ENCODE assay signal across 28 mouse cellular contexts in genomic region chr12:68554943-68555627, GRCm38 (mm10).
A peak's percentile ranks its signal among the peaks of the same experiment; 100 is the strongest.
DNase-seq lines count a peak whose midpoint lies in the region; ATAC-seq and TF ChIP-seq lines count a peak whose summit lies in the region.
"Had no signal": no experiment of that assay in that cellular context is flagged by ENCODE, and none has a peak within 500 bp of the region (broad histone marks: within the 10 kb centered on the region; RNA-seq: fewer than 3 reads in every experiment).

No protein-coding gene starts in this region.

- no peak overlapping the region for H3K27ac ChIP-seq in forebrain, embryonic 11.5 days (ENCODE audit: low read depth, low read length)
- no peak overlapping the region for H3K27ac ChIP-seq in forebrain, embryonic 15.5 days (replicated peaks)
- H3K27ac ChIP-seq in limb, embryonic 12.5 days, result no peak overlapping the region
- no peak overlapping the region for H3K27ac ChIP-seq in limb, embryonic 10.5 days
- H3K27ac ChIP-seq in stomach, embryonic 14.5 days (ENCODE audit: low read length), result no peak overlapping the region
- no peak overlapping the region for H3K27ac ChIP-seq in stomach, postnatal 0 days (replicated peaks)
- H3K27ac ChIP-seq: heart, embryonic 13.5 days; limb, embryonic 13.5 days; neural tube, embryonic 15.5 days had no signal

- peak; percentile 58 for ATAC-seq in forebrain, embryonic 11.5 days (replicated peaks; ENCODE audit: low FRiP score)
- ATAC-seq in forebrain, embryonic 15.5 days (replicated peaks), result no peak
- ATAC-seq in limb, embryonic 12.5 days (ENCODE audit: insufficient number of reproducible peaks, insufficient read depth, low FRiP score, low TSS enrichment, low read depth), result 0 out of 2 replicates have a peak, but pooled peaks have one; percentile 37
- 0 out of 2 replicates have a peak, but pooled peaks have one; percentile 23 for ATAC-seq in stomach, embryonic 14.5 days (ENCODE audit: insufficient number of reproducible peaks, insufficient read depth, low FRiP score, low read depth)
- no peak for ATAC-seq in stomach, postnatal 0 days (ENCODE audit: low FRiP score, low TSS enrichment)
- ATAC-seq: forebrain, postnatal 0 days; intestine, embryonic 16.5 days; Patski had no signal

- no peak for TF ChIP-seq EP300 in stomach, postnatal 0 days (optimal IDR thresholded peaks at IDR 0.05)

- no peak for DNase-seq in forebrain, embryonic 11.5 days (ENCODE audit: low spot score)
- no peak for DNase-seq in limb, embryonic 10.5 days (ENCODE audit: low spot score)
- no peak for DNase-seq in stomach, postnatal 0 days (ENCODE audit: low spot score)
- DNase-seq in urinary bladder, adult 18-20 months (ENCODE audit: low spot score in 2 of 2), result no peak
- DNase-seq: adrenal gland, postnatal 14 days; cerebellum, adult 11 months; cerebellum, adult 9-10 months; cerebellum, postnatal 36 days; forebrain, postnatal 0 days; heart, postnatal 10 days; kidney, adult 8-10 months; kidney, postnatal 10 days; layer of hippocampus, adult 9-11 months; lung, postnatal 4 days; right cerebral cortex, postnatal 25 days; spleen, adult 18-20 months; thymus, adult 2 months; thymus, postnatal 36 days had no signal

- no peaks in the 10 kb centered on the region for H3K27me3 ChIP-seq in forebrain, embryonic 11.5 days (ENCODE audit: control insufficient read depth, insufficient read depth, low read length)
- no peaks in the 10 kb centered on the region for H3K27me3 ChIP-seq in forebrain, embryonic 15.5 days
- H3K27me3 ChIP-seq in limb, embryonic 12.5 days, result no peaks in the 10 kb centered on the region
- H3K27me3 ChIP-seq in limb, embryonic 10.5 days (ENCODE audit: low read depth, poor library complexity, severe bottlenecking), result no peaks in the 10 kb centered on the region
- no peaks in the 10 kb centered on the region for H3K27me3 ChIP-seq in stomach, embryonic 14.5 days (ENCODE audit: control insufficient read depth, insufficient read depth, low read length)
- no peaks in the 10 kb centered on the region for H3K27me3 ChIP-seq in stomach, postnatal 0 days (ENCODE audit: control insufficient read depth, insufficient read depth, low read length)
- H3K27me3 ChIP-seq: heart, embryonic 13.5 days; limb, embryonic 13.5 days; megakaryocyte, embryonic 14.5 days; neural tube, embryonic 15.5 days; Patski had no signal

- H3K9ac ChIP-seq in forebrain, embryonic 11.5 days (ENCODE audit: low read length), result no peak overlapping the region
- H3K9ac ChIP-seq in forebrain, embryonic 15.5 days (replicated peaks), result no peak overlapping the region
- H3K9ac ChIP-seq in limb, embryonic 12.5 days (replicated peaks), result no peak overlapping the region
- H3K9ac ChIP-seq in stomach, embryonic 14.5 days (replicated peaks; ENCODE audit: low read depth, low read length), result no peak overlapping the region
- H3K9ac ChIP-seq in stomach, postnatal 0 days (ENCODE audit: low read length), result no peak overlapping the region
- H3K9ac ChIP-seq: forebrain, postnatal 0 days; heart, embryonic 13.5 days; limb, embryonic 13.5 days; neural tube, embryonic 15.5 days had no signal

- no peak overlapping the region for H3K4me2 ChIP-seq in forebrain, embryonic 11.5 days (ENCODE audit: low read depth, low read length, severe bottlenecking)
- H3K4me2 ChIP-seq in forebrain, embryonic 15.5 days (replicated peaks), result no peak overlapping the region
- H3K4me2 ChIP-seq in limb, embryonic 12.5 days, result no peak overlapping the region
- no peak overlapping the region for H3K4me2 ChIP-seq in stomach, embryonic 14.5 days (replicated peaks; ENCODE audit: low read depth, low read length)
- no peak overlapping the region for H3K4me2 ChIP-seq in stomach, postnatal 0 days (replicated peaks; ENCODE audit: low read depth)
- H3K4me2 ChIP-seq: heart, embryonic 13.5 days; limb, embryonic 13.5 days; liver, embryonic 11.5 days; neural tube, embryonic 15.5 days had no signal

- WGBS in forebrain, embryonic 11.5 days, result 50% methylated on average over 7 of the region's 7 CpGs
- 49% methylated on average over 7 of the region's 7 CpGs for WGBS in forebrain, embryonic 15.5 days
- 74% methylated on average over 7 of the region's 7 CpGs for WGBS in limb, embryonic 12.5 days
- WGBS in limb, embryonic 10.5 days, result 62% methylated on average over 7 of the region's 7 CpGs
- WGBS in stomach, embryonic 14.5 days, result 67% methylated on average over 7 of the region's 7 CpGs
- WGBS in stomach, postnatal 0 days, result 53% methylated on average over 7 of the region's 7 CpGs

- H3K4me3 ChIP-seq in forebrain, embryonic 11.5 days (ENCODE audit: low read depth, low read length), result no peak overlapping the region
- no peak overlapping the region for H3K4me3 ChIP-seq in forebrain, embryonic 15.5 days
- H3K4me3 ChIP-seq in limb, embryonic 12.5 days (replicated peaks), result no peak overlapping the region
- H3K4me3 ChIP-seq in limb, embryonic 10.5 days, result no peak overlapping the region
- no peak overlapping the region for H3K4me3 ChIP-seq in stomach, embryonic 14.5 days (ENCODE audit: low read depth, low read length)
- H3K4me3 ChIP-seq in stomach, postnatal 0 days (ENCODE audit: low read depth, low read length), result no peak overlapping the region
- H3K4me3 ChIP-seq: heart, embryonic 13.5 days; limb, embryonic 13.5 days; megakaryocyte, embryonic 14.5 days; neural tube, embryonic 15.5 days had no signal

- no peaks in the 10 kb centered on the region for H3K36me3 ChIP-seq in forebrain, embryonic 11.5 days (ENCODE audit: control insufficient read depth, insufficient read depth, low read length)
- H3K36me3 ChIP-seq in forebrain, embryonic 15.5 days, result no peaks in the 10 kb centered on the region
- no peaks in the 10 kb centered on the region for H3K36me3 ChIP-seq in limb, embryonic 12.5 days
- no peaks in the 10 kb centered on the region for H3K36me3 ChIP-seq in limb, embryonic 10.5 days
- H3K36me3 ChIP-seq in stomach, embryonic 14.5 days (ENCODE audit: control insufficient read depth, insufficient read depth, low read length), result no peaks in the 10 kb centered on the region
- H3K36me3 ChIP-seq in stomach, postnatal 0 days (ENCODE audit: control insufficient read depth, insufficient read depth, low read length), result no peaks in the 10 kb centered on the region
- H3K36me3 ChIP-seq: heart, embryonic 13.5 days; limb, embryonic 13.5 days; neural tube, embryonic 15.5 days had no signal

- TF ChIP-seq CTCF in stomach, postnatal 0 days (IDR thresholded peaks at IDR 0.05; ENCODE audit: low read depth), result no peak

- no peaks in the 10 kb centered on the region for H3K9me3 ChIP-seq in forebrain, embryonic 11.5 days (ENCODE audit: control insufficient read depth, low read length)
- H3K9me3 ChIP-seq in forebrain, embryonic 15.5 days, result no peaks in the 10 kb centered on the region
- H3K9me3 ChIP-seq in limb, embryonic 12.5 days, result peaks cover 4% of the 10 kb centered on the region; the same call in 1 of the 2 replicates
- H3K9me3 ChIP-seq in limb, embryonic 10.5 days (replicated peaks), result no peaks in the 10 kb centered on the region
- H3K9me3 ChIP-seq in stomach, embryonic 14.5 days (ENCODE audit: control insufficient read depth, low read depth, low read length), result no peaks in the 10 kb centered on the region
- no peaks in the 10 kb centered on the region for H3K9me3 ChIP-seq in stomach, postnatal 0 days (ENCODE audit: control insufficient read depth, low read length)
- H3K9me3 ChIP-seq: heart, embryonic 13.5 days; limb, embryonic 13.5 days; neural tube, embryonic 15.5 days had no signal

- no peaks in the 10 kb centered on the region for H3K4me1 ChIP-seq in forebrain, embryonic 11.5 days (replicated peaks; ENCODE audit: control insufficient read depth, insufficient read depth, low read length)
- H3K4me1 ChIP-seq in forebrain, embryonic 15.5 days, result no peaks in the 10 kb centered on the region
- no peaks in the 10 kb centered on the region for H3K4me1 ChIP-seq in limb, embryonic 12.5 days (replicated peaks)
- no peaks in the 10 kb centered on the region for H3K4me1 ChIP-seq in limb, embryonic 10.5 days
- no peaks in the 10 kb centered on the region for H3K4me1 ChIP-seq in stomach, embryonic 14.5 days (ENCODE audit: control insufficient read depth, insufficient read depth, low read length)
- H3K4me1 ChIP-seq in stomach, postnatal 0 days (replicated peaks; ENCODE audit: control insufficient read depth, insufficient read depth), result no peaks in the 10 kb centered on the region
- H3K4me1 ChIP-seq: heart, embryonic 13.5 days; limb, embryonic 13.5 days; megakaryocyte, embryonic 14.5 days; neural tube, embryonic 15.5 days had no signal

Comparison
In these comparisons a context has a peak if more than half of its experiments do, and no peak if none do; other contexts are left out.
1. ATAC-seq: peak in forebrain, embryonic 11.5 days (single experiment), limb, embryonic 12.5 days (single experiment) and stomach, embryonic 14.5 days (single experiment); none in forebrain, embryonic 15.5 days (single experiment) and stomach, postnatal 0 days (single experiment).